Mouse (Mus musculus): ENCODE measurements at regions not wholly inside any gene's neighbourhood (a gene's known extent, or its start where the extent isn't known, plus 50 kb on each side); places are given as distances from the start of the nearest gene placed in this dataset.

- Histone ChIP-seq H3K27ac (ENCODE audit: insufficient read depth, low read depth, low read length) (no peak overlapping the region), H3K4me3 (ENCODE audit: insufficient read depth, low read length) (no peak overlapping the region), H3K4me1 (ENCODE audit: control insufficient read depth, insufficient read depth, low read length) (no peaks in the 10 kb centered on the region)
- TF ChIP-seq POLR2A (IDR thresholded peaks at IDR 0.05; ENCODE audit: borderline replicate concordance, low read depth, low read length) (no peak), CTCF (IDR thresholded peaks at IDR 0.05; ENCODE audit: low read depth, low read length) (no peak)
Observed at GRCm38 (mm10) chr8:26450543-26450942, 331.2 kb downstream of the Gm45692 start.

- Histone ChIP-seq H3K27ac (ENCODE audit: insufficient read depth, low read depth, low read length) (no peak overlapping the region), H3K4me3 (ENCODE audit: insufficient read depth, low read length) (no peak overlapping the region), H3K4me1 (ENCODE audit: control insufficient read depth, insufficient read depth, low read length) (no peaks in the 10 kb centered on the region)
- TF ChIP-seq CTCF (IDR thresholded peaks at IDR 0.05; ENCODE audit: low read depth, low read length) (no peak), POLR2A (IDR thresholded peaks at IDR 0.05; ENCODE audit: borderline replicate concordance, low read depth, low read length) (no peak)
Observed at GRCm38 (mm10) chr8:26452976-26453573, 333.7 kb downstream of the Gm45692 start.

- no peak overlapping the region for H3K4me3 ChIP-seq (ENCODE audit: insufficient read depth, low read length)
- H3K27ac ChIP-seq (ENCODE audit: insufficient read depth, low read depth, low read length): no peak overlapping the region
- no peaks in the 10 kb centered on the region for H3K4me1 ChIP-seq (ENCODE audit: control insufficient read depth, insufficient read depth, low read length)
- TF ChIP-seq POLR2A (IDR thresholded peaks at IDR 0.05; ENCODE audit: borderline replicate concordance, low read depth, low read length) (no peak), CTCF (IDR thresholded peaks at IDR 0.05; ENCODE audit: low read depth, low read length) (no peak)
Observed at GRCm38 (mm10) chr8:26465346-26465745, 346.0 kb downstream of the Gm45692 start.

GRCm38 (mm10) chr8:26468441-26468840, 349.1 kb downstream of the Gm45692 start:
- TF ChIP-seq CTCF (IDR thresholded peaks at IDR 0.05; ENCODE audit: low read depth, low read length) (no peak), POLR2A (IDR thresholded peaks at IDR 0.05; ENCODE audit: borderline replicate concordance, low read depth, low read length) (no peak)

GRCm38 (mm10) chr8:26469705-26470104, 350.4 kb downstream of the Gm45692 start:
- Histone ChIP-seq H3K4me3 (ENCODE audit: insufficient read depth, low read length) (no peak overlapping the region), H3K4me1 (ENCODE audit: control insufficient read depth, insufficient read depth, low read length) (no peaks in the 10 kb centered on the region), H3K27ac (ENCODE audit: insufficient read depth, low read depth, low read length) (no peak overlapping the region)
- no peak for TF ChIP-seq CTCF (IDR thresholded peaks at IDR 0.05; ENCODE audit: low read depth, low read length)
- TF ChIP-seq POLR2A (IDR thresholded peaks at IDR 0.05; ENCODE audit: borderline replicate concordance, low read depth, low read length): no peak

More at GRCm38 (mm10) chr8:26468441-26468840, 349.1 kb downstream of the Gm45692 start:
- H3K4me1 ChIP-seq (ENCODE audit: control insufficient read depth, insufficient read depth, low read length): no peaks in the 10 kb centered on the region
- no peak overlapping the region for H3K27ac ChIP-seq (ENCODE audit: insufficient read depth, low read depth, low read length)
- H3K4me3 ChIP-seq (ENCODE audit: insufficient read depth, low read length): no peak overlapping the region

GRCm38 (mm10) chr8:26471811-26472550, 352.6 kb downstream of the Gm45692 start:
- H3K4me1 ChIP-seq (ENCODE audit: control insufficient read depth, insufficient read depth, low read length): no peaks in the 10 kb centered on the region
- TF ChIP-seq POLR2A (IDR thresholded peaks at IDR 0.05; ENCODE audit: borderline replicate concordance, low read depth, low read length): no peak
- no peak for TF ChIP-seq CTCF (IDR thresholded peaks at IDR 0.05; ENCODE audit: low read depth, low read length)
- no peak overlapping the region for H3K4me3 ChIP-seq (ENCODE audit: insufficient read depth, low read length)

GRCm38 (mm10) chr8:26484749-26485148, 365.4 kb downstream of the Gm45692 start:
- H3K4me1 ChIP-seq (ENCODE audit: control insufficient read depth, insufficient read depth, low read length): no peaks in the 10 kb centered on the region
- no peak overlapping the region for H3K27ac ChIP-seq (ENCODE audit: insufficient read depth, low read depth, low read length)
- no peak overlapping the region for H3K4me3 ChIP-seq (ENCODE audit: insufficient read depth, low read length)
- TF ChIP-seq POLR2A (IDR thresholded peaks at IDR 0.05; ENCODE audit: borderline replicate concordance, low read depth, low read length) (no peak), CTCF (IDR thresholded peaks at IDR 0.05; ENCODE audit: low read depth, low read length) (no peak)

More at GRCm38 (mm10) chr8:26471811-26472550, 352.6 kb downstream of the Gm45692 start:
- no peak overlapping the region for H3K27ac ChIP-seq (ENCODE audit: insufficient read depth, low read depth, low read length)

GRCm38 (mm10) chr8:26487866-26488265, 368.5 kb downstream of the Gm45692 start:
- no peak for TF ChIP-seq POLR2A (IDR thresholded peaks at IDR 0.05; ENCODE audit: borderline replicate concordance, low read depth, low read length)
- TF ChIP-seq CTCF (IDR thresholded peaks at IDR 0.05; ENCODE audit: low read depth, low read length): no peak
- H3K4me3 ChIP-seq (ENCODE audit: insufficient read depth, low read length): no peak overlapping the region
- no peaks in the 10 kb centered on the region for H3K4me1 ChIP-seq (ENCODE audit: control insufficient read depth, insufficient read depth, low read length)
- H3K27ac ChIP-seq (ENCODE audit: insufficient read depth, low read depth, low read length): no peak overlapping the region

- Histone ChIP-seq H3K4me3 (ENCODE audit: insufficient read depth, low read length) (no peak overlapping the region), H3K27ac (ENCODE audit: insufficient read depth, low read depth, low read length) (no peak overlapping the region), H3K4me1 (ENCODE audit: control insufficient read depth, insufficient read depth, low read length) (no peaks in the 10 kb centered on the region)
- no peak for TF ChIP-seq CTCF (IDR thresholded peaks at IDR 0.05; ENCODE audit: low read depth, low read length)
Observed at GRCm38 (mm10) chr8:26488590-26488989, 369.3 kb downstream of the Gm45692 start.

GRCm38 (mm10) chr8:26501196-26501813, 382.0 kb downstream of the Gm45692 start:
- Histone ChIP-seq H3K27ac (ENCODE audit: insufficient read depth, low read depth, low read length) (no peak overlapping the region), H3K4me1 (ENCODE audit: control insufficient read depth, insufficient read depth, low read length) (no peaks in the 10 kb centered on the region), H3K4me3 (ENCODE audit: insufficient read depth, low read length) (no peak overlapping the region)
- TF ChIP-seq POLR2A (IDR thresholded peaks at IDR 0.05; ENCODE audit: borderline replicate concordance, low read depth, low read length): no peak
